Mouse (Mus musculus) forebrain, embryonic 13.5 days (tissue): ENCODE data around the gene Alyref2. TPM values are rescaled to one million over a fixed set of nuclear protein-coding genes. Genes with fewer than 3 reads are reported as not detected.

Experiments
- ATAC-seq: fragments of 200-750 bp; cut with Nextera tagmentation; 2 replicates; pipeline ENCODE4 v1.8.0; 2017
- H3K27ac ChIP-seq: fragments of 300-500 bp; sonication (generic); 2 replicates; pipeline ENCODE4 v1.5.1; 2015; ENCODE audit warnings: inconsistent platforms, mild to moderate bottlenecking, moderate library complexity
- H3K27me3 ChIP-seq: fragments of 300-500 bp; sonication (generic); 2 replicates; pipeline ENCODE4 v1.6.1; 2015; ENCODE audit warnings: mild to moderate bottlenecking, inconsistent platforms
- H3K36me3 ChIP-seq: fragments of 300-500 bp; sonication (generic); 2 replicates; pipeline ENCODE4 v1.6.1; 2015; ENCODE audit warnings: mild to moderate bottlenecking, inconsistent platforms; ENCODE audit not compliant: poor library complexity, severe bottlenecking
- H3K4me1 ChIP-seq: fragments of 300-500 bp; sonication (generic); 2 replicates; pipeline ENCODE4 v1.6.1; 2015; ENCODE audit warnings: inconsistent platforms
- H3K4me2 ChIP-seq: fragments of 300-500 bp; sonication (generic); 2 replicates; pipeline ENCODE4 v1.6.1; 2015; ENCODE audit warnings: inconsistent platforms, mild to moderate bottlenecking, moderate library complexity
- H3K4me3 ChIP-seq: fragments of 300-500 bp; sonication (generic); 2 replicates; pipeline ENCODE4 v1.5.1; 2015; ENCODE audit warnings: mild to moderate bottlenecking, inconsistent platforms
- H3K9ac ChIP-seq: fragments of 300-500 bp; sonication (generic); 2 replicates; pipeline ENCODE4 v1.6.1; 2015; ENCODE audit warnings: mild to moderate bottlenecking, inconsistent platforms
- H3K9me3 ChIP-seq: fragments of 300-500 bp; sonication (generic); replicated peaks from 2 replicates; pipeline ENCODE4 v1.6.1; 2016; ENCODE audit warnings: inconsistent platforms
- WGBS: fragments of 180-500 bp; shearing (Covaris S2); methylation state at CpG from one replicate; pipeline ENCODE4 v1.1.7; 2015; 5-methylcytosine and 5-hydroxymethylcytosine counted together
- polyA plus RNA-seq: library from polyadenylated mRNA; unstranded; fragments of >200 nt; fragmentation: Nextera tagmentation; extraction: Ambion mirVana; gene quantifications from 2 replicates; pipeline ENCODE4 v1.2.1, GENCODE M21; 2015

Alyref2 gene
- 23.0 and 24.5 TPM in 2 replicates for polyA plus RNA-seq

DNA sequence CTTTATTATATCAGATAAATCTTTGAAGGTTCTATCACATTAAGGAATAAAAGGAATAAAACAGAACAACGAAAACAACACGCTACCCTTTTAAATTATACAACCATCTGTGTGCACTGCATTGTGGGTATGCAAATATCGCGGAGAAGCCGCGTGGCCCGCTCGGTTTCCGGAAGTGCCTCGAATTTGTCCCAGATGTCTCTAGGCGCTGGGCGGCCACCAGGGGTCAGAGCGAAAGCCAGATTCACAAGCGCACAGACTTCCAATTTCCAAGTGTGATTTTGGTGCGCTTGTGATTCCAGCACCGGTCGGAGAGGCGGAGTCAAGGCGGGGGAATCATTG is at the start of gene Alyref2:
TSS of gene Alyref2 (plus strand) at position 229 of the 342 bp plus-strand sequence.
- peaks cover 5% of the 10 kb centered on the region; the same call in 1 of the 2 replicates for H3K9me3 ChIP-seq
- H3K4me3 ChIP-seq, result peak within 1 kb of the TSS; percentile 67
- peak within 1 kb of the TSS; percentile 71 for H3K4me2 ChIP-seq
- peak within 1 kb of the TSS; percentile 95 for H3K27ac ChIP-seq
- H3K4me1 ChIP-seq, result peaks cover 13% of the 10 kb centered on the region
- H3K9ac ChIP-seq, result peak within 1 kb of the TSS; percentile 82
- H3K27me3 ChIP-seq, result no peaks in the 10 kb centered on the region
- 0 out of 2 replicates have a peak, but pooled peaks cover 7% of the 10 kb centered on the region for H3K36me3 ChIP-seq
- WGBS, result 1% methylated on average over 19 of the region's 19 CpGs
- ATAC-seq, result peak; percentile 90

DNA sequence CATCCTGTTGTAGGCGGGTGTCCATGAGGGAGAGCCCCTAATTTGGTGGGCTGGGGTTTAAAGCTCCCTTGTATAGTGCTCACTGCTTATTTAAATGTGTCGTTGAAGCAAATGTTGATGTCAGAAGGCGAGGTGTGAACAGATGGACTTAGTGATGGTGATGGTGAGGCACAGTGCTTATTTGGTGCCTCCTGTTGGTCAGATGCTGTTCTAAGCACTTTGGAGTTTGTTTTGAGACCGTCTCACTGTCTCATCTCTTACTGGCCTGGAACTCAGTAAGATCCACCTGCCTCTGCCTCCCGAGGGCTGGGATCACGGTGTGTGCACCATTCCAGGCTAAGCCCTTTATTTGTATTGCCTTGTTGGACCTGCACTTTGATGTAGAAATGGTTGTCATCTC is 48.4 kb upstream of the Alyref2 start:
- peaks cover 6% of the 10 kb centered on the region for H3K4me1 ChIP-seq
- H3K36me3 ChIP-seq, result no peaks in the 10 kb centered on the region
- no peak overlapping the region for H3K27ac ChIP-seq
- H3K9ac ChIP-seq, result no peak overlapping the region
- 89% methylated on average over 6 of the region's 6 CpGs for WGBS
- no peak overlapping the region for H3K4me2 ChIP-seq
- H3K27me3 ChIP-seq, result no peaks in the 10 kb centered on the region
- no peak for ATAC-seq
- H3K9me3 ChIP-seq, result no peaks in the 10 kb centered on the region
- no peak overlapping the region for H3K4me3 ChIP-seq

DNA sequence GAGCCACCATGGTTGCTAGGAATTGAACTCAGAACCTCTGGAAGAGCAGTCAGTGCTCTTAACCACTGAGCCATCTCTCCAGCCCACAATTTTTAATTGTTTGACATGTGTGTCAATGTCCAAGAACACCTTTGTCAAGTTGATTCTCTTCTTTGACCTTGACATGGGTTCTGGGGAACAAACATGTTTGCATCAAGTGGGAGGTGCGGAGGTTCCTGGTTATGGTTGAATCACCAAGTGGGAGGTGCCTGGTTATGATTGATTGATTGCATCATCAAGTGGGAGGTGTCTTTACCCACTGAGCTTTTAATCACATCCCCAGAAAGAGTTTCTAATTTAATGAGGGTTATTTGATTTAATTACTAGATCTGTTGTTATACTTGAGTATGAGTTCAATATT is 45.7 kb upstream of the Alyref2 start:
- H3K9me3 ChIP-seq, result no peaks in the 10 kb centered on the region
- no peak overlapping the region for H3K4me3 ChIP-seq
- 96% methylated on average over 1 of the region's 1 CpGs for WGBS
- H3K27ac ChIP-seq, result no peak overlapping the region
- no peaks in the 10 kb centered on the region for H3K27me3 ChIP-seq
- no peaks in the 10 kb centered on the region for H3K36me3 ChIP-seq
- H3K9ac ChIP-seq, result no peak overlapping the region
- ATAC-seq, result no peak
- H3K4me1 ChIP-seq, result peaks cover 15% of the 10 kb centered on the region
- no peak overlapping the region for H3K4me2 ChIP-seq

DNA sequence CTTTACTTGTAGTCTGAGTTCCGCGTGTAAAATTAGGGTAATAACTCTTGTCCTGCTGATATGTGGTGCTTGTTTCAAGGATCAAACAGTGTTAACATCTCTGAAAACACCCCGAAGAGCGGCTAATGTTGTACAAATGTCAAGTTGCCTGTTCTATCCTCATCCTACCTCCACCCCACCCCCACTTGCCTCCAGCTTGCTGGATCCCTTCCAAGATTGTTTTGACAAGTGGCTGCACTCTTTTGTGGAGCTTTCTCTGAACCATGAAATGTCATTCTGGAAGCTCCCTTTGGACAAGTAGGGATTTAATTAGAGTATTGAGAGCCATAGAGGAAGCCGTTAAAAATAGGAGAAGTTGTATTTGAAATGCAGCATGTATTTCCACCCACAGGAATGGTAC is 43.5 kb upstream of the Alyref2 start:
- Histone ChIP-seq H3K4me1 (peaks cover 15% of the 10 kb centered on the region), H3K27me3 (no peaks in the 10 kb centered on the region), H3K4me2 (peak overlapping the region; percentile 43), H3K4me3 (no peak overlapping the region), H3K27ac (no peak overlapping the region; the same call in 1 of the 2 replicates), H3K9ac (no peak overlapping the region), H3K36me3 (no peaks in the 10 kb centered on the region), H3K9me3 (no peaks in the 10 kb centered on the region)
- no peak for ATAC-seq
- WGBS, result 29% methylated on average over 5 of the region's 5 CpGs

DNA sequence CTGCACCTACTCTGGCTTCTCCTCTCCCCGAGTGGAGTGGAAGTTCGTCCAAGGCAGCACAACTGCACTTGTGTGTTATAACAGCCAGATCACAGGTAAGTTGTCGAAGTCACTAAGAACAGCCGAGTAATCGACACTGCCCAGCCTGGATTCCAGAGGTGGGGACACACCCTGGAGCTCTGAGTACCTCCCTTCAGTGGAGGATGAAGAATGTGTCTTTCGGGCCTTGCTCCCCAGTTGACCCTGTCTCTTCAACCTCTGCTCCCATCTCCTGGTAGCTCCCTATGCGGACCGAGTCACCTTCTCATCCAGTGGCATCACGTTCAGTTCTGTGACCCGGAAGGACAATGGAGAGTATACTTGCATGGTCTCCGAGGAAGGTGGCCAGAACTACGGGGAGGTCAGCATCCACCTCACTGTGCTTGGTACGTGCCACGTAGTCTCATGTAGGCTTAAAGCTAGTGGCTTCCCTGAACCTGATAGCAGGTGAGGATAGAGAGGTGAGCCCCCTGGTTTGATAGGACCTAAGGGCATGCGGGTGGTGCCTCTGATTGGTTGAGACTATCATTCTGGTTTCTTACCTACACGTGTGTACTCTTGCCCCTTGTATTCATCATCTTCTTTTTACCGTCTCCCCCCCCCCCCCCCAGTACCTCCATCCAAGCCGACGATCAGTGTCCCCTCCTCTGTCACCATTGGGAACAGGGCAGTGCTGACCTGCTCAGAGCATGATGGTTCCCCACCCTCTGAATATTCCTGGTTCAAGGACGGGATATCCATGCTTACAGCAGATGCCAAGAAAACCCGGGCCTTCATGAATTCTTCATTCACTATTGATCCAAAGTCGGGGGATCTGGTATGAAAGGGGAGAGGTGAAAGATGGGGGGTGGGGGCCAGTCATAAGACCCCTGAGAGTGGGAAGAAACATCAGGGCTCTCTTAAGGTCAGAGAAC is 42.5 kb upstream of the Alyref2 start:
- H3K27me3 ChIP-seq, result no peaks in the 10 kb centered on the region
- 90% methylated on average over 21 of the region's 22 CpGs for WGBS
- H3K36me3 ChIP-seq, result no peaks in the 10 kb centered on the region
- no peak for ATAC-seq
- H3K4me2 ChIP-seq, result peak overlapping the region; percentile 43
- H3K9ac ChIP-seq, result no peak overlapping the region
- no peak overlapping the region for H3K27ac ChIP-seq
- peaks cover 15% of the 10 kb centered on the region for H3K4me1 ChIP-seq
- no peaks in the 10 kb centered on the region for H3K9me3 ChIP-seq
- no peak overlapping the region for H3K4me3 ChIP-seq

DNA sequence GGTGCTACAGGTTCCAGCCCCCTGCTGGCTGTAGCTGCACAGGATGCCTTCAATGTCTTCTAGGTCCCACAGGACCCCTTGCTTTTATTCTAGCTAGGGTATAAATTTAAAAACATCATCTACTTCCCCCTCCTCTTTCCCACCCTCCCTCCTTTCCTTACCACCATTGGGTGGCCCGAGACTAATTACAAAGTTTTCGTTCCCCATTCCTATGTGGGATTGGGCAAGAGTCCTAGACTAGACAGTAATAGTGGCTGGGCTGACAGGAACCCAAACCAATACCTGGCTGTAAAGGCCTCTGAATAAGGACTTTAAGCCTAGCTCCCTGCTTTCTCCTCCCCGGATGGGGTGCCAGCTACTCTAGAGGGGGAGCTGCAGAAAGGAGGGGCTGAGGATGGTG is 40.1 kb upstream of the Alyref2 start:
- Histone ChIP-seq H3K4me2 (no peak overlapping the region), H3K27me3 (no peaks in the 10 kb centered on the region), H3K4me3 (no peak overlapping the region), H3K4me1 (peaks cover 15% of the 10 kb centered on the region), H3K9ac (no peak overlapping the region), H3K36me3 (no peaks in the 10 kb centered on the region), H3K27ac (no peak overlapping the region), H3K9me3 (no peaks in the 10 kb centered on the region)
- no peak for ATAC-seq
- 92% methylated on average over 3 of the region's 3 CpGs for WGBS

DNA sequence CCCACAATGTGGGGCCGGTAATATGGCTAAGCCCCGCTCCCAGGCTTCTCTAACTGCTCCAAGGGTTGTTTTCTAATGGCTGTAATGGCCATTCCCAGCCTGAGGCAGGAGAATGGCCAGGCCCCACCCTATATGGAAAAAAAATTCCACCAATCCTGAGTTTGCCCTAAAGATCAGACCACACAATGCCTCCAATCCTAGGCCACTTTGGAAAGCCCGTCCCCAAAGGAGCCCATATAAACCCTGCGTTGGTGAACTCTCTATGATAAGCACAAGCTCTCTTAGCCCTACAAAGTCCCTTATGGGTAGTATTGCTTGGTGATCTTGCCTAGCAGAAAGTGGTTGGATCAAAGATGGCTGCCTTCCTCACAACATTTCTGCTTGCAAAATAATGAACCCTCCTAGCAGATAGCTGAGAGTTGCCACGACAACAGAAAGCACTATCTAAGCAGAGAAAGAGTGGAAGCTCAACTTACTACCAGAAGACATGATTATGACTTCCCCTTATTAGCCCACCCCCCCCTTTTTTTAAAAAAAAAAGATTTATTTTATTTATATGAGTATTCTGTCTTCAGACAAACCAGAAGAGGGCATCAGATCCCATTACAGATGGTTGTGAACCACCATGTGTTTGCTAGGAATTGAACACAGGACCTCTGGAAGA is 37.4 kb upstream of the Alyref2 start:
- H3K9me3 ChIP-seq, result no peaks in the 10 kb centered on the region
- no peaks in the 10 kb centered on the region for H3K27me3 ChIP-seq
- H3K4me1 ChIP-seq, result no peaks in the 10 kb centered on the region
- H3K9ac ChIP-seq, result no peak overlapping the region
- H3K4me3 ChIP-seq, result no peak overlapping the region
- no peak overlapping the region for H3K27ac ChIP-seq
- no peak for ATAC-seq
- no peaks in the 10 kb centered on the region for H3K36me3 ChIP-seq
- 89% methylated on average over 5 of the region's 5 CpGs for WGBS
- H3K4me2 ChIP-seq, result no peak overlapping the region

DNA sequence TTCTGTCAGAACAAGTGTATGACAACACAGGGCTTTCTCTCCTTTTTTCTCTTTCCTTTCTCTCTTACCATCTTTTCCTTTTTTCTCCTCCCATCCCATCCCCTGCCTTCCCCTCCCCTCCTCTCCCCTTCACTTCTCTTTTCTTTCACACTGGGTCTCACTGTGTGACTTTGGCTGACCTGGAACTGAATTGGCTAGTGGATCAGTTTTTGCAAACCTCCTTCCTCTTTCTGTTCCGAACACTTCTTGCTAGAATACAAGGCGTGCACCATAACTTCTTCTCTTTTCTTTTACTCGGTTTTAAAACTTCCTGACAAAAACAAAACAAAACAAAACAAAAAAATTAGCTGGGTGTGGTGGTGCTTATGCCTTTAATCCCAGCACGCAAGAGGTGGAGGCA is 36.7 kb upstream of the Alyref2 start:
- WGBS, result 84% methylated on average over 4 of the region's 4 CpGs
- no peak for ATAC-seq

DNA sequence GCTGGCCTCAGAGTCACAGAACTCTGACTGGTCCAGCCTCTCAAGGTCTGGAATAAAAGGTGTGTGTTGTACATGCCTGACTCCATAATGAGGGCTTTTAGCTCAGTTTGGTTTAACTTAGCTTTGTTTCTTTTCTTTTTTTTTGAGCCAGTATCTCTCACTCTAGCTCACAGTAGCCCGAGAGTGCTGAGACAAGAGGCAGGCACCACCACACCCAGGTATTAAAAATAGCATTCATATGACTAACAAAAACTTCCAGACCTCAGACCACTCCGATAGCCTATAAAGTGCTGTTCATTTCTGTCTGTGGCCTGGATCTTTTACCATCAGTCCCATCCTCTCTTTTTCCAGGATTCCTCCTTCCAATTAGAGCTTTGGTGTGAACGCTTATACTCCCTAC is 33.6 kb upstream of the Alyref2 start:
- H3K27ac ChIP-seq, result no peak overlapping the region
- no peaks in the 10 kb centered on the region for H3K9me3 ChIP-seq
- no peak overlapping the region for H3K4me2 ChIP-seq
- 88% methylated on average over 3 of the region's 3 CpGs for WGBS
- H3K27me3 ChIP-seq, result no peaks in the 10 kb centered on the region
- H3K4me3 ChIP-seq, result no peak overlapping the region
- H3K4me1 ChIP-seq, result no peaks in the 10 kb centered on the region
- no peak for ATAC-seq
- no peak overlapping the region for H3K9ac ChIP-seq
- no peaks in the 10 kb centered on the region for H3K36me3 ChIP-seq

More for the DNA sequence above, 36.7 kb upstream of the Alyref2 start:
- no peak overlapping the region for H3K9ac ChIP-seq
- no peaks in the 10 kb centered on the region for H3K27me3 ChIP-seq
- no peaks in the 10 kb centered on the region for H3K36me3 ChIP-seq
- H3K9me3 ChIP-seq, result no peaks in the 10 kb centered on the region
- no peak overlapping the region for H3K4me3 ChIP-seq
- no peak overlapping the region for H3K27ac ChIP-seq
- no peak overlapping the region for H3K4me2 ChIP-seq
- H3K4me1 ChIP-seq, result no peaks in the 10 kb centered on the region

DNA sequence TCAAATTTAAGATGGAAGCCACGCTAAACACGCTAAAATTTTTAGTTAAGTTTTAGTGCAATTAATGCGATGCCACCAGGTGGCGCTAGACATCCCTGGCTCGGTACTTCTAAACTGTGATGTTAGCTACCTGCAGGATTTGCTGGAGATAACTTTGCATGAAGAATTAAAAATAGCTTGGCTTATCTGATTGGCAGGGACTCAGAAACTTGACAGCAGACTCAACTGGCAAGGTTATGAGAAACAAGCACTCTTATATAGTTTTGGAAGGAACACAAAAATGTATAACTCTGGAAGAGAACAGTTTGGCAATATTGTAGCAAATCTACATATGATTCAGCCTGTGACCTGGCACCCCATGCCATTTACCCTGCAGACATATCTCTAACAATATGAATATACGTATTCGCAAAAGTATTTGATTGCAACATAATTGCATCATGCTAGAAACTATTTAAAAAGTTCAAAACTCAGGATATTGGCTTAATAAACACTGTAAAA is 32.9 kb upstream of the Alyref2 start:
- ATAC-seq, result no peak
- WGBS, result 36% methylated on average over 7 of the region's 7 CpGs
- Histone ChIP-seq H3K36me3 (no peaks in the 10 kb centered on the region), H3K4me1 (no peaks in the 10 kb centered on the region), H3K9ac (no peak overlapping the region), H3K4me3 (no peak overlapping the region), H3K27me3 (no peaks in the 10 kb centered on the region), H3K9me3 (no peaks in the 10 kb centered on the region), H3K27ac (no peak overlapping the region), H3K4me2 (no peak overlapping the region)

DNA sequence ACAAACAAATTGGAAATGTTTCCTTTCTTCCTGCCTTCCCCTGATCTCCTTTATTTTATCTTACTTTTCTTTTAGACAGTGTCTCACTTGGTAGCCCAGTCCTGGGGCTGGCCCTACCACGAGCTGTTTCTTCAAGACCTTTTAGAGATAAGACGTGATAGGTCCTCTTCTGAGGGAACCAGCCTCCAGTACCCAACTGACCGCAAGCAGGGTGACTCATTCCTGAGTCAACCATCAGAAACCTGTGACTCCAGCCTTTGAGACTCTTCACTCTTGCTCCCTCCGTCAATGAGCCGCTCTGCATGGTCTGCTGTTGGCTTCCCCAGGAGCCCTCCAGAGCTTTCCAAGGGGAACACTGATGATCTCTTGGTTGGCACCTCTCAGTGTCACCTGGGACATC is 32.4 kb upstream of the Alyref2 start:
- no peak overlapping the region for H3K4me2 ChIP-seq
- ATAC-seq, result no peak
- H3K27me3 ChIP-seq, result no peaks in the 10 kb centered on the region
- H3K36me3 ChIP-seq, result no peaks in the 10 kb centered on the region
- H3K4me1 ChIP-seq, result no peaks in the 10 kb centered on the region
- H3K4me3 ChIP-seq, result no peak overlapping the region
- H3K9me3 ChIP-seq, result no peaks in the 10 kb centered on the region
- WGBS, result 88% methylated on average over 5 of the region's 5 CpGs
- H3K9ac ChIP-seq, result no peak overlapping the region
- no peak overlapping the region for H3K27ac ChIP-seq

DNA sequence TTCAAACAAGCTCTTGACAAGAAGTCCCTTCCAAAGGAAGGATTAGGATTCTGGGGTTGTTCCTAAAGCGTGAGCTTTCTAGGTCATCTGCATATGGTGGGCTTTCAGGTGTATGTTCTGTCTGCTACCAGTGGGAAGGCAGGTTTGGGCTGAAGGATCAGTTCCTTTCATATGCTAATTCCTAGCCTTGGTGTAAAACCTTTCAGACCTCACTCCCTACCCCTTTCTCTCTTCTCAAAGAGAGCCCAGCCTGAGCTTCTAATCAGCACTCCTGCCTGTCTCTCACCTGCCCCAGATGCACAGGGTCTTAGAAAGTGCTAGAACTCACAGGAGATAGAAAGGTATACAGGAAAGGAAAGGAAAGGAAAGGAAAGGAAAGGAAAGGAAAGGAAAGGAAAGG is 31.8 kb upstream of the Alyref2 start:
- Histone ChIP-seq H3K4me3 (no peak overlapping the region), H3K27ac (no peak overlapping the region), H3K4me2 (no peak overlapping the region), H3K9ac (no peak overlapping the region), H3K36me3 (no peaks in the 10 kb centered on the region), H3K4me1 (no peaks in the 10 kb centered on the region), H3K27me3 (no peaks in the 10 kb centered on the region), H3K9me3 (no peaks in the 10 kb centered on the region)
- ATAC-seq, result no peak
- WGBS, result 57% methylated on average over 1 of the region's 1 CpGs
